Mouse (Mus musculus) c-Kit-positive CD71-negative TER-119-negative erythroid progenitor cells, embryonic 14.5 days (primary cell): ENCODE results near the gene Gm20737.
"Not testable (repeated sequence)": the region's sequence is repeated elsewhere in the genome, so short reads cannot be mapped to it uniquely, and the experiment has no call there.

Source experiments
- DNase-seq: peaks from one replicate; pipeline ENCODE4 v3.0.0-alpha.2; 2013; ENCODE audit warnings: low read depth

Gm20737 gene

GRCm38 (mm10) chrY:10535942-10536341 is at the start of gene Gm20737:
Gene Gm20737, minus strand, starts transcription at chrY:10536042.
- not testable (repeated sequence) for DNase-seq

GRCm38 (mm10) chrY:10553153-10553552 is 17.3 kb upstream of the Gm20737 start, which contains the start of gene Gm21775:
Gene Gm21775, plus strand, starts transcription at chrY:10553453.
- not testable (repeated sequence) for DNase-seq
